Mouse (Mus musculus) embryonic stem cell, embryonic (primary cell): Measurements from ENCODE around the gene Tmem215.

Experiments used
- CTCF ChIA-PET, 4 experiments: fragments of 300-600 bp in 2 of 4; fragments of 350-600 bp in 2 of 4; sonication (Branson Sonifier 250); formaldehyde crosslinking; loops; one replicate each; lab custom pipeline; 2022; ENCODE audit warnings: inconsistent platforms in 2 of 4; lab: Charles Lee
- POLR2A ChIA-PET, 4 experiments: fragments of 300-600 bp in 2 of 4; fragments of 350-600 bp in 2 of 4; sonication (Branson Sonifier 250); formaldehyde crosslinking; loops; one replicate each; lab custom pipeline; 2022; ENCODE audit warnings: antibody characterized with exemption in 4 of 4, inconsistent platforms in 1 of 4; lab: Charles Lee

Gene Tmem215

DNA sequence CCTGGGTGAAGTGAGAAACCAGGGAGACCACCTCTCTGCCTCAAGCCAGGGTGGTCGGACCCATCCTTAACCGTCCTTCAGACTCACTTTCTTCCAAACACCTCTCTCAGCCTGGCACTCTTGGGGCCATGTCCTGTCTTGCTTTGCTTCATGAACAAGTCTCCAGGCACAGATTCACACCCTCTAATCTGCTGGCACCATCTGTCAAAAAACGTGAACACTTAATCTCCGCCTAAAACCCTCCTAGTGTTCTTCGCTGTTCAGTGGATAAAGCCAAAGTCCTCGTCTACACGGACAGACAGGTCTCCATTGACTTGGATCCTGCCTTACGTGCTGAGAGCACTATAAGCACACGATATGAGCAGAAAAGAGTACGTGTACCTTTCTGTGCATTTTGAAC is at the start of gene Tmem215:
Gene Tmem215 (plus strand): TSS at position 301 of the 400 bp plus-strand sequence.
- ChIA-PET CTCF (no interaction called here), POLR2A (no interaction called here)

DNA sequence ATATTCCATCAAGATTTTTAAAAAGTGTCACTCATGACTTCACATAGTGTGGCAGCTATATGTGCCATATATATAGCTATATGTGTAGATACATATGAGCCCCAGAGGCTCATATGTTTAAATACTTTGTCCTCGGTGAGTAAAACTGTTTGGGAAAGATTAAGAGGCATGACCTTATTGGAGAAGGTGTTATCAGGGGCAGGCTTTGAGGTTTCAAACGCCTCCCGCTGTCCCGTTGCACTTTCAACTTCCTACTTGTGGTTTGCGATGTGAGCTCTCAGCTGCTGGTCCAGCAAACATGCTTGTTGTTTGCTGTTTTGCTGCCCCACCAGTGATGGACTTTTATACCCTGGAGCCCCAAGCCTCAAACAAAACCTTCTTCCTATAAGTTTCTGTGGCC is 40.1 kb upstream of the Tmem215 start:
- CTCF ChIA-PET = no interaction called here
- POLR2A ChIA-PET = interaction anchor here in 1 of 4 experiments (1.2 kb wide), 1 partner anchor 9 kb away, joined by 3 read pairs; no protein-coding TSS in a partner anchor

GRCm38 (mm10) chr4:40433379-40433778 is 38.6 kb upstream of the Tmem215 start:
- ChIA-PET CTCF (interaction anchor here in 1 of 4 experiments (0.7 kb wide), 1 partner anchor 229 kb away, joined by 3 read pairs; no protein-coding TSS in a partner anchor), POLR2A (no interaction called here)

DNA sequence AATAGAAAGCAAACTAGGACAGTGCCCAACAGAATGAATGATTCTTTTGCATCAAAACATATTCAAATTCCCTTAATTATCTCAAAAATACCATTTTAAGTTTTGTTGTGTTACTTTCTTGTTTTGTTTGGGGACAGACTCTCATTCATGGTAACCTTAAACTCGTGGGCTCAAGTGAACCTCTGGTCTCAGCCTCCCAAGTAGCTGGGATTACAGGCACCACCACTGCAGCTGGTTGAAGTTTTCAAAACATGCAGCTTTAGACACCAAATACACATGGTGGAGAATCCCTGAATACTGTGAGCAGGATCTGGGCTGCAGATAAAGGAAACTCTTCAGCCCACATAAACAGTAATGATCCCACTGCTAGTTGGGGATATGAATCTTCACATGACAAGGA is 37.6 kb upstream of the Tmem215 start:
- ChIA-PET CTCF (no interaction called here), POLR2A (no interaction called here)

- POLR2A ChIA-PET = no interaction called here
- CTCF ChIA-PET = no interaction called here
Measured at GRCm38 (mm10) chr4:40443565-40443964, 28.4 kb upstream of the Tmem215 start.

- POLR2A ChIA-PET = interaction anchor here in 3 of 4 experiments (0.6 to 1.6 kb wide), 5 partner anchors 9 to 1031 kb away, joined by 3 to 4 read pairs (median 3); partner anchors contain the start of gene Aco1 (in 1 of the 3)
Measured at GRCm38 (mm10) chr4:40472700-40473530, 935 bp downstream of the Tmem215 start.

GRCm38 (mm10) chr4:40473911-40474310 is 1.9 kb downstream of the Tmem215 start:
- CTCF ChIA-PET = interaction anchor here in 1 of 4 experiments (1.4 kb wide), 1 partner anchor 173 kb away, joined by 3 read pairs; no protein-coding TSS in a partner anchor
- POLR2A ChIA-PET = interaction anchor here (0.7 to 1.6 kb wide), 4 partner anchors 10 to 331 kb away, joined by 3 to 4 read pairs (median 4); partner anchors contain the start of gene Aco1 (in 1 of the 4)

More at GRCm38 (mm10) chr4:40472700-40473530, 935 bp downstream of the Tmem215 start:
- CTCF ChIA-PET = interaction anchor here in 3 of 4 experiments (0.6 to 1.4 kb wide), 3 partner anchors 29 to 172 kb away, joined by 3 to 6 read pairs (median 3); no protein-coding TSS in a partner anchor

DNA sequence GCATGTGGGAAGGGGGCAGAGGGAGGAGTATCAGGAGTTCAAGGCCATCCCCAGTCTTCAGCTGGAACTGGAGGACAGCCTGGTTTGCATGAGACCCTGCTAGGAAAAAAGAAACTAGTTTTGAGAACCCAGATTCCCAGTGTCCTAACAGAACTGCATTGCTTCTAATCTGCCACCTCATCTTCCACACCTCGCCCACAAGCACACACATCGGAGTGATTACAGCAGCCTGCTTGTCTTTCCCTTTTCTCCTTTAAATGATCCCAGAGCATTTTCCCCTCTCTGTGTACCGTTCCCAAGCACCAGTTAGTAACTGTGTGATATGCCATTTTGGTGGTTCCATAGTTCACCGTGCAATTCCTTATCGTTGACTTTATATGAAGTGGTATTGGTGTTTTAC is 6.0 kb downstream of the Tmem215 start:
- CTCF ChIA-PET = no interaction called here
- POLR2A ChIA-PET = no interaction called here

DNA sequence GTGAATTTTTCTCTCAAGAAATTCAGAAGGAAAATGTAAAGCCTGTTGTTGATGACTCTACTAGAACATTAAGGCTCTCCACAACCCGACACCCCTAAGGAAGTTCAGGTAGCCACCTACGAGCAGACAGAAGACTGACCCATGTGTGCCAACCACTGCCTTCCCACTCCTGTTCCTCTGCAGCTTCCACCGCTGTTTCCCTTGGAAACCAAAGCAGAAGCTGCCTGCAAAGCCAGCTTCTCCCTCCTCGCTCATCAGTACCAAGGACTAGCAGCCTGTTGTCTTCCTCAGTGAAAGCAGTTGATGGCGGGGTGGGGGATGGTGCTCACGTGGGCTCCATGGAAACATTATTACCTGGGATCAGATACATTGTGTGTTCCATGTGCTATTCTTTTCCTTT is 14.6 kb downstream of the Tmem215 start:
- CTCF ChIA-PET = no interaction called here

GRCm38 (mm10) chr4:40491731-40492130 is 19.8 kb downstream of the Tmem215 start:
- ChIA-PET POLR2A (interaction anchor here in 1 of 4 experiments (0.9 kb wide), 1 partner anchor 8 kb away, joined by 3 read pairs; no protein-coding TSS in a partner anchor), CTCF (interaction anchor here in 1 of 4 experiments (0.5 to 0.6 kb wide), 2 partner anchors 15 to 50 kb away, joined by 3 read pairs; no protein-coding TSS in a partner anchor)

More for the DNA sequence above, 14.6 kb downstream of the Tmem215 start:
- POLR2A ChIA-PET = no interaction called here

- ChIA-PET CTCF (no interaction called here), POLR2A (no interaction called here)
Measured at GRCm38 (mm10) chr4:40496354-40496753, 24.4 kb downstream of the Tmem215 start.

GRCm38 (mm10) chr4:40496828-40497227 is 24.8 kb downstream of the Tmem215 start:
- CTCF ChIA-PET = no interaction called here
- POLR2A ChIA-PET = no interaction called here

DNA sequence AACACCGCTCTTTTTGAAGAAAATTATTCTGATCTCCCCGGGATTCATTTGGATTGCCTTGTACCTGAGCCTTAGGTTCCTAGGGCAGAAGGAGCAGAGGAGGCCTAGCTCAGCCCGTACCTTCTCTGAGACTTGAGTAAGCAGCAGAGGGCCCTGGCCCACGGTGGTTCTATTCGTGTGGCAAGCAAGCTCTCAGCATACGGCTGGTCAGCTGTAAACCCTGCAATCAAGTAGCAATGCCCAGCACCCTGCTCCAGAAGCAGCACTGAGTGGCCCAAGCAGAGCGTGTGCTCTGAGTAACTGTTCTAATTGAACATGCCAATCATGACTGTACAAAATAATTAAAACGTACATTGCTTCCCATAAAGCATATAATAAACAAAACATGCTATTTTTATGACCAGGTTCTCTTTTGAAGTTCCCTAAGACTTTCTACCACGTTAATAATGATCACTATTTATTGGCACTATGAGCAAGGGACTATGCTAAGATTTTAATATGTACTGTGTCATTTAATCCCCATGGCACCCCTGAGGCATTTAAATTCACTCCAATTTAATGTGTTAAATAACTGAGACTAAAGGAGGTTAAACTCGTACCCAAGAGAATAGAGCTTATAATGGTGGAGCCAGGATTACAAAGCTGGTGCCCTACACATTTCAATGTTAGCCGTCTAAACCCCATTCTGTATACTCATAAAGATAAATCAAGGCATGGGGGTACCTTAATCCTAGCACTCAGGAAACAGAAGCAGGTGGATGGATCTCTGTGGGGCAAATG is 28.0 kb downstream of the Tmem215 start:
- CTCF ChIA-PET = interaction anchor here in 1 of 4 experiments (0.7 kb wide), 1 partner anchor 589 kb away, joined by 3 read pairs; no protein-coding TSS in a partner anchor

DNA sequence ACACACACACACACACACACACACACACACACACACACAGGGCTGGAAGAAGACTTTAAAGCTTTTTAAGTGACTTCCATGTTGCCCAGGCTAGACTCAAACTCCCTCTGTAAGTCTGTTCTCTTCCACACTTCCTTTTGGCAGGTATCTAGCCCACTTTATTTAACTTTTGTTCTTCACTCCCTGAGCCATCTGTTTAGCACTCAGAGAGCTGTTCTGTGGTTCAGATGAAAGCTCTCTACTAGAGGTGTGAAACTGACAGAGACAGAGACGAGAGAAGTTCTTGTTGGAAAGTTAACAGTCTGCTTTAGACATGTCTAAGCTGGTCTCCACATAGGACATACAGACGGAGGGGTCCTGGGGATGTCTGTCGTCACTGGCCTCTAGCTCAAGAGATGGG is 30.5 kb downstream of the Tmem215 start:
- POLR2A ChIA-PET = no interaction called here
- CTCF ChIA-PET = no interaction called here

More for the DNA sequence above, 28.0 kb downstream of the Tmem215 start:
- POLR2A ChIA-PET = interaction anchor here in 1 of 4 experiments (1.3 kb wide), 1 partner anchor 9 kb away, joined by 3 read pairs; no protein-coding TSS in a partner anchor

- POLR2A ChIA-PET = interaction anchor here in 1 of 4 experiments (1.6 kb wide), 1 partner anchor 9 kb away, joined by 3 read pairs; no protein-coding TSS in a partner anchor
- CTCF ChIA-PET = interaction anchor here in 1 of 4 experiments (0.7 kb wide), 1 partner anchor 16 kb away, joined by 3 read pairs; no protein-coding TSS in a partner anchor
Measured at GRCm38 (mm10) chr4:40509534-40509933, 37.6 kb downstream of the Tmem215 start.

DNA sequence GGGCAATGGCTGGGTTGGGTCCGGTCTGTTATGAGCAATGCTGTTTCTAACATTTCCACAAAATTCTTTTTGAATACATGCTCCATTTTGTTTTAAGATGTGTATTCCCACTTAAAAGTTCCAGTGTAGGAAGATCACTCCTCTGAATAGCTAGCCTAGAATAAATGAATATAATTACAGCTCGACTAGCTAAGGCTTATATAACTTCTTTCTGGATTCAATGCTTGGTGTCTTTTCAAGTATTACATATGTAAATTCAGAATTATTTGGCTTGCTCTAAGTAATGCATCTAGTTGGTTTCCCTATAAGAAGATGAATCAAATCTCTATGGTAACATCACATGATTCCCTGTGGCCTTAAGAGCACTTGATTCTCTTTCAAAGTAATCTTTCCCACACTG is 41.3 kb downstream of the Tmem215 start:
- ChIA-PET CTCF (interaction anchor here in 1 of 4 experiments (0.6 kb wide), 1 partner anchor 160 kb away, joined by 3 read pairs; no protein-coding TSS in a partner anchor), POLR2A (no interaction called here)

DNA sequence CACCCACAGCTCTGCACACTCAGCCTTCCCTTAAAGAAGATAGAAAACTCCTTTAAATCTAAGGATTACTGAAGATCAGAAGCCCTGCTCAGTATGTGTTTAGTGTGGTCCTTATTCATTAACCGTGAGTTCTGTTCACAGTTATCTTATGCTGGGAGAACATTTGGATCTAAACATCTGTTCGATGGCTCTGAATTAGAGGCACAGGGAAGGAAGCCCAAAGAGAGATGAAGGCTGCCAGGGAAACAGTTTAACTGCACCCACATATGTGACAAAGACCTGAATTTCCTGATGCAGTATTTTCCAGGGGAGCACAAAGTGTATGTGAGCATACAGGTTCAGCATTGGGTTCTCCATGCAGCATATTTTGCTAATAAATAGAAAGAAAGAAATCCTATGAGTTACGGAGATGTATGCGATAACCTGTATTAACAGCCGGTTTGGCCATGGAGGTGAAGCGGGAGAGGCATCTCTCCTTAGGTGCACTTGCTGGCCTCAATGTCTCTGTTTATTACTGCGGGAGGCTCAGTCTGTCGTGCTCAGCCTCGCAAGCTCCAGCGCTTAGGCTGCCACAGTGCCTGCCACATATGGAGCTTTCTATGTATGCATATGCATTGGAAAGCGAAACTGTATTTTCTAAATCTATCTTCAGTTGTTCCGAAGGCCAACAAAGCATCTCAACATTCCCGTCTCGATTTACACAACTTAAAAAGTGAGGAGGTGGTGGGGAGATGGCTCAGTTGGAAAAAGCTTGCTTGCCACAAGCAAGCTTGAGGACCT is 46.8 kb downstream of the Tmem215 start:
- POLR2A ChIA-PET = no interaction called here
- CTCF ChIA-PET = no interaction called here
